Mouse (Mus musculus) midbrain, embryonic 15.5 days (tissue): ENCODE measurements around the gene Zfp853. TPM values are rescaled to one million over a fixed set of nuclear protein-coding genes. Genes with fewer than 3 reads are reported as not detected.

Experiments used
- polyA plus RNA-seq: library from polyadenylated mRNA; unstranded; fragments of >200 nt; fragmentation: Nextera tagmentation; extraction: Ambion mirVana; gene quantifications from 2 replicates; pipeline ENCODE4 v1.2.1, GENCODE M21; 2015

Gene Zfp853
- polyA plus RNA-seq, 1 experiment from 2014 or later, result 0.34 TPM

Other genes starting within 250 kb of the Zfp853 start
- gene Rnf216, start 180.6 kb downstream of the Zfp853 start, polyA plus RNA-seq, result 30.6 and 33.6 TPM in 2 replicates
- 0.04 TPM in 1 of 2 replicates, not detected in the other for gene Olfr718-ps1, start 146.0 kb downstream of the Zfp853 start, polyA plus RNA-seq
- 14.9 and 16.1 TPM in 2 replicates for gene Rbak, start 112.8 kb downstream of the Zfp853 start, polyA plus RNA-seq
- gene Spdye4b, start 112.6 kb downstream of the Zfp853 start, polyA plus RNA-seq, result not detected in 2 replicates
- not detected in 2 replicates for gene Spdye4a, start 66.7 kb downstream of the Zfp853 start, polyA plus RNA-seq
- gene Zfp12, start 58.5 kb downstream of the Zfp853 start, polyA plus RNA-seq, result 22.5 and 22.8 TPM in 2 replicates
- gene Zfp316, start 23.6 kb downstream of the Zfp853 start, polyA plus RNA-seq, result 14.0 and 15.0 TPM in 2 replicates
- gene E130309D02Rik, start 21.7 kb upstream of the Zfp853 start, polyA plus RNA-seq, result 32.2 and 33.5 TPM in 2 replicates
- 73.5 and 79.0 TPM in 2 replicates for gene Zdhhc4, start 35.6 kb upstream of the Zfp853 start, polyA plus RNA-seq
- 0.33 and 0.44 TPM in 2 replicates for gene Grid2ip, start 63.7 kb upstream of the Zfp853 start, polyA plus RNA-seq
- 123 TPM in 2 replicates for gene Kdelr2, start 110.2 kb upstream of the Zfp853 start, polyA plus RNA-seq
- gene Daglb, start 171.0 kb upstream of the Zfp853 start, polyA plus RNA-seq, result 22.6 and 23.3 TPM in 2 replicates
- 389 and 397 TPM in 2 replicates for gene Rac1, start 234.4 kb upstream of the Zfp853 start, polyA plus RNA-seq